Mouse (Mus musculus) bone marrow, adult 2 months (tissue): ENCODE results near the gene Ehd1.

ENCODE experiments used
- CTCF ChIP-seq: fragments of 200-500 bp; IDR thresholded peaks from 2 replicates; pipeline ENCODE4 v1.5.1; 2011; ENCODE audit warnings: low read length, control low read depth; ENCODE audit not compliant: control insufficient read depth, insufficient read depth
- POLR2A ChIP-seq: fragments of 200-500 bp; IDR thresholded peaks from 2 replicates; pipeline ENCODE4 v1.6.1; 2011; ENCODE audit warnings: low read depth, mild to moderate bottlenecking, control low read depth, low read length, borderline replicate concordance; ENCODE audit not compliant: control insufficient read depth

DNA sequence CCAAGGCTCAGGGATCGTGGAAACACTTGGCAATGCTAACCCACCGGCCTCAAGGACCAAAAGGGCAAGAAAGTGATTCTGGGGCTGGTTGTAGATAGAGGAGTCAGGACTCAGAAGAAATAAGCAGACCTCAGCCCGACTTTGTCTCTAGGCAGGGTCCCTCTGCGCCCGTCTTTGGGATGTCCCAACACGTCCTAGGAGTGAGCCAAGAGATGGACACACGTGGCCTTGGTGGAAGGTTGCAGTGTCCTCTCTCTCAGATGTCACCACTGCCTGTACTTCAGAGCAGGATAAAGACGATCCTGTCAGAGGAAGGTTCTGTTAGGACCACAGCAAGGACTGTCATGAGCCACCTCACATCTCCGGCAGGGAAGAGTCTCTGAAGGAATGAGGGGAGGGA lies 5.9 kb upstream of the Ehd1 start:
- TF ChIP-seq POLR2A (no peak), CTCF (no peak)
